Mouse (Mus musculus) c-Kit-negative CD71-positive TER-119-positive erythroid progenitor cells, embryonic 14.5 days (primary cell): Measurements from ENCODE around the gene R3hcc1l.
A peak's percentile ranks its signal among the peaks of the same experiment; 100 is the strongest.

Experiments used
- DNase-seq: peaks from one replicate; pipeline ENCODE4 v3.0.0-alpha.2; 2013; ENCODE audit warnings: low read depth, low spot score

The R3hcc1l gene

DNA sequence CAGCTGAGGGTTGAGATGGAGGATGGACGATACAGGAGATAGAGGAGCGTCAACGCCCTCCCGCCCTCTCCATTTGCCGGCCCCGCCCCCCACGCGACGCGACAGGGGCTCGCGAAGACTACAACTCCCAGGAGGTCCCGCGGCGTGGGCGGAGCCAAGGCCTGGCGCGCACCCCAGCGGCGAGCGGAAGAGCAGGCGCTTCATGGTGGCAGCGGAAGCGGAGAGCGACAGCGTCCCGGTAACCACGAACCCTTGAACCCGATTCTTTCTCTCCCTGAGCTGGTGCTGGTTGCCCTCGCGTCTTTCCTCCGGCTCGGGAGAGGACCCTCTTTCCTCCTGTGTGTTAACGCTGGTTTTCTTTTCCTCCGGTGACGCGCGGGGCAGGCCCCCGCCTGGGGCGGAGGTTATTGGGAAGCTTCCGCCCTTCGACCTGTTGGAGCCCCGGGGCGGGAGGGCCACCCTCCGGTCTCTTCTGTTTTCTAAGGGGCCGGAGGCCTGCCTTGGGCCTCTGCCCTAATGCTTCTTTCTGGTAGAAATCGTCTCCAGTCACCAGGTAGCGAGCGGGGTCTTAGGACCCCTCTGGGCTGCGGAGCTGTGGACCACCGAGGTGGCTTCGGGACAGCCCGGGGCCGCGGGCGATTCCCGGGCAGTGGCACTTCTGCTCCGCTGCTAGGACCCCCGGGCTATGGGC is at the start of gene R3hcc1l:
Gene R3hcc1l (plus strand): TSS at position 140 of the 691 bp plus-strand sequence.
- peak; percentile 90 for DNase-seq

DNA sequence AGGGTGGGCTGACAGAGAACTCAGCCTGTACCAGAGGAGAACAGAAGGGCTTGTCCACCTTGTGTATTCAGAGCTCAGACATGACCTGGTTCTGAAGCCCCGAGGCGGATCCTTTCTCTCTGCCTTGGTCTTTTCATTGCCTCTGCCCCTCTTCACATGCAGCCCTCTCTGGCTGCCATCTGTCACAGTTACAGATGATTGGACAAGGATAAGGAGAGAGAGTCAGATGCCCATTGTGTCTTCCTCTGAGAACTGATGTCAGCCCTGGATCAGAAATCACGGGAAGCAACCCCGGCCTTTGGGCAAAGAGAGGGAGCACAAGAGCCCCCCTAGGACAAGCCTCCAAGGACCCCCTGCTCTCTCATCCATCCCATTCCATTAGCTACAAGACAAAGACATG is 47.0 kb upstream of the R3hcc1l start:
- no peak for DNase-seq

DNA sequence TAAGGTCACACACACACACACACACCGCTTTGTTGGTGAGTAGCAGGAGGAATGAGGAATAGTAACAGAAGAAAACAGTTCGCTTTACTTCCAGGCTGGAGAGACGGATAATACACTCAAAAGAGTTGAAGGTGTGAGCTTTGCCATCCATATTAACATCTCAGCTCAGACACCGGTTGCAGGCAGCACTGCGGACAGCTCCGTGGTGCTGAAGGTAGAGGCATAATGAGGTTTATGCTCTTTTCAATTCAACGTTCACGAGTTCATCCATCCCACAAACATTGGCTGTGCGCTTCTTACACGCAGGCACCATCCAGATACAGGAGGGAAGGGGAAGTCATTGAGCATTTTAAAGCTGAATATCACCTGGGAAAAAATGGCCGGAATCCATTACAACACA is 45.7 kb upstream of the R3hcc1l start:
- DNase-seq = no peak

DNA sequence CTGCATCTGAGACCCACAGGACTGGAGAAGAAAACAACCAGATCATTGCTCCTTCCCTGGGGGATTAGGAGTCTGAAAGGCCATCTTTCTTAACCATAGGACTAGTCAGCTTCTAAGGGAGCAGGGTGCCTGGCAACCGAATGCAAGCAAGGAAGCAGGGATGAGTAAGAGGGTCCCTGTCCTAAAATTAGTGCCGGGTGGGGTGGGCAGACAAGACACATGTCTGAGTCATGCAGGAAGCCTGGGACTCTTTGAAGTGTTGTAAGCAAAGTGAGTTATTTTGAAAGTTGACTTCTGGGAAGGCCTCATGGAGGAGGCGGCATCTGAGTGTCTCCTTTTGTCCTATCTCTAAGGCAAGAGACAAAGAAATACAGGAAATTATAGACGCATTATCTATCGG is 40.8 kb upstream of the R3hcc1l start:
- DNase-seq = no peak

GRCm38 (mm10) chr19:42478303-42478702 is 40.3 kb upstream of the R3hcc1l start:
- DNase-seq = no peak

GRCm38 (mm10) chr19:42485443-42485842 is 33.1 kb upstream of the R3hcc1l start:
- DNase-seq = no peak

GRCm38 (mm10) chr19:42487261-42487660 is 31.3 kb upstream of the R3hcc1l start:
- DNase-seq = no peak

DNA sequence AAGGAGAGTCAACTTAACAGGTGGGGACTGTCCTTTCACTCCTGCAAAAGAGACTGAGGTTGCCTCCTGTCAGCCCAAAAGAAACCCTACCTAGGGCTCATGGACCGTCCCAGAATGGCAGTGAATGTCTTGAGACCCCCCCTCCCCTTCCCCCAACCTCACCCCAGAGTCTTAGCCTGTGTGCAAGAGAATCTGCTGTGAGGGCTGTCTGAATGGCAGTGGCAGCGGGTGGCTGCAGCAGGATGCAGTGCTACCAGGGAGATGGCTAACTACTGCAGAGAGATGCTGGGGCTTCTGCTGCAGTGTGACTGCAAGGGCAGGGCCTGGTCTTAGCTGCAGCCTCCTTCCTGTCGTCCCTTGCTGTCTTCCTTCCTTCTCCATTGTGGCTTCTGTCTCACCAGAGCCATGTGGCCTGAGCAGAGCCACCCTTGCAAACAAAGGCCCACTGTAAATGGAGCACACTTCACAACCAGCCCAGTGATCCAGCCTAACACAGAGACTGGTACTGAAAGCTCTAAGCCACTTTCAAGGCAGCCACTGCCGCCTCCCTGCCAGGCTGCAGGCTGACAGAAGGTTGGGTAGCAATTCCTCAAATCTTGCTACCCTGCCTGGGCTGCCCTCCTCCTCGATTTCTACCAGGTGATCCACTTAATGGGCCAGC is 25.2 kb upstream of the R3hcc1l start:
- DNase-seq = no peak

GRCm38 (mm10) chr19:42504156-42504555 is 14.4 kb upstream of the R3hcc1l start:
- no peak for DNase-seq

DNA sequence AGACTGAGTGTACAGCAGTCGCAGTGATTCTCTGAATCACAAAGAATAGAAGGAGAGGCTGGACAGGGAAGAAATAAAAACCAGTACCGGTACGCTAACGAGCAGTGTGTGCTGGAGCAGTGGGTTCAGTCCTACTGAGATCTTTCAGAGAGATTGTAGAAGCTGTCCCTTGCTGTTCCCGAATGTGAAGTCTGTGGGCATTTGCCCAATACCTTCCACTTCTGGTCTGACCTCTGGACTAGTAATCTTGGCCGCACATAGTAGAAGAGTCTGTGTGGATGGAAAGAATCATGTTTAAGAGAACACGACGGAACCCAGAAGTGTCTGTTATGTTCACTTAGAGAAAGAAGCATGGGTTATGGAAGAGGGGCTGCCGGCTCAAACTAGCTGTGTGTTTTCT is 8.9 kb upstream of the R3hcc1l start:
- no peak for DNase-seq

DNA sequence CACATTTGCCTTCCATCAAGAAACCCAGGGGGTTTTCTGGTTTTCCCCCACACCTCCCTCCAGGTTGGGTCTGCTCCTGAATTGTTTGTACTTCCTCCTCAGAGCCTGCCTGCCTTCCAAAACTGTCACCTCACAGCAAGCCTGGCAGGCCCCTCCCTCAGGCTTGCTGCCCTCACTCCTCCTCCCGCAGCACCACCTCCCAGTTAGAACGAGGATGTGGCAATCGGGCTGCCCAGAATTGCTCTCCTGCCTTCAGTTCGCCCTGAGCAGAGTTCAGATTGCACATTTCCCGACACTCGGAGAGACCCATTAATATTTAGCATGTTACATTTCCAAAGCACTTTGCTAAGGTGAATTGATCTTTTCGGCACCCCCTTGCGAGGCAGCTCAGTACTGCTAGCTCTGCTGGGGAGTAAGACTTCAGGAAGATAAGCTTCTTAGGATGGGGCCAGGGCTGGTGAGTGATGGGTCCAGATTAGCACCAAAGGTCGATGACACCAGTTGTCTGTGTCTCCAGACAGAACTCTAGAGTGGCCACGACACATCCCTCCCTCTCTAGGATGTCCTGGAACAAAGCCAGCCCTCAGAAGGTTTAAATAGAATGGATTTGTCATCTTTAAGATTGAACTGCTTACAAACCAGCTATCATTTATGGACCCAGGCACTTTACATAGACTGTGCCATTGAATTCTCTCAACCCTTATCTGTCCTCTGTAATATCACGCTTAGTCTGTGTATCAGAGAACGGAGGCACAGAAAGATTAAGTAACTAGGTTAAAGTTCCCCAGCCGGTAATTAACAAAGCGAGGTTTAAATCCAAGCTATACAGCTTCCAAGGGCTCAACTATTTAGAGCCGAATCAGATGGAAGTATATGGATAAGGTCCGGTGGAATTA is 8.0 kb upstream of the R3hcc1l start:
- DNase-seq = no peak

DNA sequence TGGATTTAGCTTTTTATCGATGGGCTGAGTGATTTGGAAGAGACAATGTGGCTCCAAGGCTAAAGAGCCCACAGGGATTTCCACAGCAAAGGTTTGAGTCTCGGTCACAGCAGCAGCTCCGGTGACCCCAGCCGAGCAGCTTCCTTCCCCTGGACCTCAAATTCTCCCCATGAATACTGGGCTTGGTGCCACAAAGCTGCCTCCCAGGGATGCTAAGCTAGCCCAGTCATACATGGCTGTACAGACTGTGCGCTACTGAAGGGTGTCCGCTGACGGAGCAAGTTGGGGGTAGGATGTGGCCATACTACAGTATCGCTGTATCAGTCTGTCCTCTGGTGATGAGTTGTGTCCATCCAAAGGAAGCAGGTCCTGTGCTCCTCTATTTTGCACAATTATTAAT is 2.9 kb upstream of the R3hcc1l start:
- DNase-seq = no peak

GRCm38 (mm10) chr19:42516121-42516520 is 2.4 kb upstream of the R3hcc1l start:
- DNase-seq = no peak

- no peak for DNase-seq
Measured at GRCm38 (mm10) chr19:42517957-42518619, 471 bp upstream of the R3hcc1l start.

DNA sequence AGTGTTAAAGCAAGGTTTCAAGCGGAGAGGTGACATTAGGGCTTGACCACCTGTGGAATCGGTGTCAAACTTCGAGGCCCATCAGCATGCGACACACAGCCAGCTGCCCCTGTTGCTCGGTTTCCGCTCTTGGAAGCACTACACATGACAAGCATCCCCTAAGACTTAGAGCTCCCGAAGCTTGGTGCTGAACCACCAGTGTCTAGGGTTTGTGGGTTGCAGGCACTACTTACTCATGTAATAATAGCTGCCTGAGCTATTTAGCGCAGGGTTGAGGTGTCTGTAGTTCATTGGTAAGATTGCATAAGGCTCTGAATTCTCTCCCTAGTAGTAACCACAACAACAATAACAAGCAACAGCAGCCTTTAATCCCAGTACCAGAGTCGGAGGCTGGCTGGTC is 1.2 kb downstream of the R3hcc1l start:
- peak; percentile 12 for DNase-seq

DNA sequence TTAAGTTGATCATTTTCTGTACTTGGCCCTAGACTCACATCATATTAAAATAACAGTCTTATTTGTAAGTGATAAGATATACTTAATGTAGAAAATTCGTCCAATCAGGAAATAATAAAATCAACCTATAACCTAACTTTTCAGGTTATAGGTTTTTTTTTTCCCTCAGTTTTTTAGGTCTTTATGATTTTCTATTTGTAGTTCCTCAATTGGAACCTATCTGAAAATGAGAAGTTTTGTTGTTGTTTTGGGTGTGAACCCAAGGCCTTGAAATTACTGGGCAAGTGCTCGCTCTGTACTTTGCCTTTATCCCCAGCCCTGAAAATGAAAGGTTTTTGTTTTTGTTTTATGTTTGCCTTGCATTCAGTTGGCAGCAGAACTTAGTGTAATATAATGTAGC is 6.1 kb downstream of the R3hcc1l start:
- DNase-seq = no peak

- no peak for DNase-seq
Measured at GRCm38 (mm10) chr19:42529992-42530437, 11.5 kb downstream of the R3hcc1l start.

GRCm38 (mm10) chr19:42534427-42534826 is 15.9 kb downstream of the R3hcc1l start:
- no peak for DNase-seq

DNA sequence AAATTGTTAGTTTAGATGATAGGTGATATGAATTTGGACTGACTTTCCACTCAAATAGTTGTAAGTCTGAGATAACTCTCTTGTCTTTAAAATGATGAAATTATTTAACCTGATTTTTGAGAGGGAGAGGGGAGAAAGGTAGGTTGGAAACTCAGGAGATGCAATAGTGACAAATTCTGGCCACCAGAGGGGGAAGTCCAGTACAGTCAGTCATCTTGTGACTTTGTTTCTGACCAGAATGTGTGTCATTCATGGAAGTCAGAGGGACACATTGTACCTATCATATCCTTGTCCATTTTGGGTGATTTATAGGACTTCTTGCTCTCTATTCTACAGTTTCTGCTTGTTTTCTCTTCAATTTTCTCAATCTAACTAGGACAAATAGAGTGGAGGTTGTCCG is 19.0 kb downstream of the R3hcc1l start:
- DNase-seq = no peak

DNA sequence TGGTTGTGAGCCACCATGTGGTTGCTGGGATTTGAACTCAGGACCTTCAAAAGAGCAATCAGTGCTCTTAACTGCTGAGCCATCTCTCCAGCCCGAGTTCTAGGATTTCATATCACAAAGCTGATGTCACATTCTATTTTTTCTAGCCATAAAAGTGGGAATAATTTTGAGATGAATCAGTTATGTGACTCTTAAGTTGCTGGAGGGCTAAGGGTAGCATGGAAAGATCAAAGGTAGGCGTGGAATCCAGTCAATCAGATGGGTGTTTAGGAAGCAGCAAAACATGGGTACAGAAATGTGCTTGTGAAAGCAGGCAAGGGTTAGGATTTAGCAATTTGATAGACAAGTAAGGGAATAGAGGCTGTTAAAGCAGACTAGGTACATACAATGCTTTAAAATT is 20.4 kb downstream of the R3hcc1l start:
- no peak for DNase-seq

DNA sequence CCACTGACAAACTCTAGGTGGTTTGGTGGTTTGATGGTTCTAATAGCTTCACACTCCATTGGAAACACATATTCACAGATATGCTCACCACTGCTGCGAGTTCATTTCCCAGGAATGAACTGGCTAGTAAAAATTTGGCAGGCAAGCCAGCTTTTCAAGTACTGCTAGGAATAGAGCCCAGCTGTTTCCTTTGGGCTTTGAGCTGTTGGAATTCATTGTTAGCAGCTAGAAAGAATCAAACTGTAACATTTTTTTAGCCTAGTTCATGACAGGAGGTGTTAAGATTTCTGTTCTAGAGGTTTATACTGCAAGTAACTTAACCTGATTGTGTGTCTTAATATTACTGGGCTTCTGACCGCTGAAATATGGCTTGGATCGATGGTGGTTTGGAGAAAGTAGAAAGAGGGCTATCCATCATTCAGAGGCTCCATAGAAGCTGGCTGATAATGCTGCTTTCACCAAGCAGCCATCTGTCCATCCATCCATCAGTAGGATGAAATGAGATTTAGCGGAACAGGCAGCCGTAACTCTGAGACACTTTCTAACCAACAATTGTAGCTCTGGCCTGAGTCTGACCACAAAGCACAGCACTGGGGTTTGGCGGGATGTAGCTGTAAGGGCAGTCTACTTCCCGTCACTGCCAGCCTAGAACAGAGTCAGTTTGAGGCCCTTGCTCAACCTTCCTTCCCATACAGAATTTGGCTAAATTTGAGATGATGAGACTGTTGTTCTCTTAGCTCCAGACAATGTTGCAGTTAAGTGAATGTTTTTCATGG is 21.0 kb downstream of the R3hcc1l start:
- no peak for DNase-seq
